Mouse (Mus musculus) midbrain, embryonic 14.5 days (tissue): ENCODE data around the gene Zfp536. TPM values are rescaled to one million over a fixed set of nuclear protein-coding genes. Genes with fewer than 3 reads are reported as not detected.

Experiments used
- ATAC-seq: fragments of 200-750 bp; cut with Nextera tagmentation; 2 replicates; pipeline ENCODE4 v1.8.0; 2017; ENCODE audit warnings: moderate number of reproducible peaks, moderate library complexity; ENCODE audit not compliant: low FRiP score, low TSS enrichment
- DNase-seq: peaks from one replicate; pipeline ENCODE4 v3.0.0-alpha.2; 2015
- H3K27ac ChIP-seq: fragments of 300-500 bp; sonication (generic); replicated peaks from 2 replicates; pipeline ENCODE4 v1.5.1; 2014; ENCODE audit warnings: mild to moderate bottlenecking, low read depth, low read length, moderate library complexity
- H3K27me3 ChIP-seq: fragments of 300-500 bp; sonication (generic); 2 replicates; pipeline ENCODE4 v1.6.1; 2014; ENCODE audit warnings: low read length, control low read depth, mixed read lengths; ENCODE audit not compliant: control insufficient read depth, insufficient read depth
- H3K36me3 ChIP-seq: fragments of 300-500 bp; sonication (generic); 2 replicates; pipeline ENCODE4 v1.6.1; 2014; ENCODE audit warnings: low read length, control low read depth; ENCODE audit not compliant: control insufficient read depth, insufficient read depth
- H3K4me1 ChIP-seq: fragments of 300-500 bp; sonication (generic); 2 replicates; pipeline ENCODE4 v1.6.1; 2014; ENCODE audit warnings: mild to moderate bottlenecking, antibody characterized with exemption, low read length, control low read depth; ENCODE audit not compliant: control insufficient read depth, insufficient read depth
- H3K4me2 ChIP-seq: fragments of 300-500 bp; sonication (generic); 2 replicates; pipeline ENCODE4 v1.6.1; 2014; ENCODE audit warnings: mild to moderate bottlenecking, low read length, moderate library complexity
- H3K4me3 ChIP-seq: fragments of 300-500 bp; sonication (generic); replicated peaks from 2 replicates; pipeline ENCODE4 v1.5.1; 2014; ENCODE audit warnings: low read depth, low read length
- H3K9ac ChIP-seq: fragments of 300-500 bp; sonication (generic); replicated peaks from 2 replicates; pipeline ENCODE4 v1.6.1; 2014; ENCODE audit warnings: mild to moderate bottlenecking, low read length, moderate library complexity
- H3K9me3 ChIP-seq: fragments of 300-500 bp; sonication (generic); 2 replicates; pipeline ENCODE4 v1.6.1; 2016; ENCODE audit warnings: low read length, control low read depth, mixed read lengths; ENCODE audit not compliant: control insufficient read depth
- WGBS: fragments of 180-500 bp; shearing (Covaris S2); extraction: QIAGEN DNeasy Blood & Tissue Kit; methylation state at CpG from one replicate; pipeline ENCODE4 v1.1.7; 2014; 5-methylcytosine and 5-hydroxymethylcytosine counted together
- polyA plus RNA-seq: library from polyadenylated mRNA; unstranded; fragments of >200 nt; fragmentation: Nextera tagmentation; extraction: Ambion mirVana; gene quantifications from 2 replicates; pipeline ENCODE4 v1.2.1, GENCODE M21; 2014

Zfp536 gene
- polyA plus RNA-seq, 1 experiment from 2014 or later, result 38.0 TPM

- 67% methylated on average over 12 of the region's 12 CpGs for WGBS
- no peak overlapping the region for H3K4me2 ChIP-seq
- ATAC-seq, result no peak
- H3K27ac ChIP-seq, result no peak overlapping the region
- no peaks in the 10 kb centered on the region; the same call in 1 of the 2 replicates for H3K4me1 ChIP-seq
- no peaks in the 10 kb centered on the region for H3K36me3 ChIP-seq
- no peak overlapping the region for H3K9ac ChIP-seq
- H3K4me3 ChIP-seq, result no peak overlapping the region
- DNase-seq, result no peak
- H3K9me3 ChIP-seq, result no peaks in the 10 kb centered on the region
- H3K27me3 ChIP-seq, result no peaks in the 10 kb centered on the region
These were observed 179.0 kb downstream of the Zfp536 start for GRCm38 (mm10) chr7:37594211-37595030.

GRCm38 (mm10) chr7:37593566-37593965 lies 179.9 kb downstream of the Zfp536 start:
- Histone ChIP-seq H3K36me3 (no peaks in the 10 kb centered on the region), H3K27ac (no peak overlapping the region), H3K9me3 (no peaks in the 10 kb centered on the region), H3K4me2 (no peak overlapping the region), H3K4me1 (no peaks in the 10 kb centered on the region; the same call in 1 of the 2 replicates), H3K27me3 (no peaks in the 10 kb centered on the region), H3K9ac (no peak overlapping the region), H3K4me3 (no peak overlapping the region)
- DNase-seq, result no peak
- no peak for ATAC-seq
- 97% methylated on average over 6 of the region's 6 CpGs for WGBS

- DNase-seq (no peak), ATAC-seq (no peak)
- no peaks in the 10 kb centered on the region; the same call in 1 of the 2 replicates for H3K4me1 ChIP-seq
- WGBS, result 90% methylated on average over 13 of the region's 13 CpGs
- no peak overlapping the region for H3K4me3 ChIP-seq
- no peak overlapping the region for H3K9ac ChIP-seq
- no peaks in the 10 kb centered on the region for H3K27me3 ChIP-seq
- H3K36me3 ChIP-seq, result no peaks in the 10 kb centered on the region
- no peaks in the 10 kb centered on the region for H3K9me3 ChIP-seq
- H3K4me2 ChIP-seq, result no peak overlapping the region
- no peak overlapping the region for H3K27ac ChIP-seq
These were observed 186.7 kb downstream of the Zfp536 start for GRCm38 (mm10) chr7:37586694-37587093.

GRCm38 (mm10) chr7:37581262-37581661 lies 192.2 kb downstream of the Zfp536 start:
- 98% methylated on average over 3 of the region's 3 CpGs for WGBS
- H3K9ac ChIP-seq, result no peak overlapping the region
- H3K4me1 ChIP-seq, result no peaks in the 10 kb centered on the region

GRCm38 (mm10) chr7:37580554-37580953 lies 192.9 kb downstream of the Zfp536 start:
- H3K4me3 ChIP-seq, result no peak overlapping the region
- no peak overlapping the region for H3K9ac ChIP-seq
- DNase-seq (no peak), ATAC-seq (no peak)
- no peaks in the 10 kb centered on the region for H3K27me3 ChIP-seq
- H3K9me3 ChIP-seq, result no peaks in the 10 kb centered on the region
- H3K4me2 ChIP-seq, result no peak overlapping the region
- WGBS, result 89% methylated on average over 5 of the region's 5 CpGs
- H3K4me1 ChIP-seq, result no peaks in the 10 kb centered on the region
- H3K27ac ChIP-seq, result no peak overlapping the region
- H3K36me3 ChIP-seq, result no peaks in the 10 kb centered on the region

More at GRCm38 (mm10) chr7:37581262-37581661, 192.2 kb downstream of the Zfp536 start:
- Histone ChIP-seq H3K4me3 (no peak overlapping the region), H3K27me3 (no peaks in the 10 kb centered on the region), H3K36me3 (no peaks in the 10 kb centered on the region), H3K27ac (no peak overlapping the region), H3K9me3 (no peaks in the 10 kb centered on the region), H3K4me2 (no peak overlapping the region)
- ATAC-seq (no peak), DNase-seq (no peak)

- Histone ChIP-seq H3K4me2 (no peak overlapping the region), H3K27me3 (no peaks in the 10 kb centered on the region), H3K27ac (no peak overlapping the region), H3K4me1 (0 out of 2 replicates have a peak, but pooled peaks cover 3% of the 10 kb centered on the region), H3K36me3 (peaks cover 9% of the 10 kb centered on the region), H3K4me3 (no peak overlapping the region), H3K9ac (no peak overlapping the region), H3K9me3 (no peaks in the 10 kb centered on the region)
- no peak for DNase-seq
- 96% methylated on average over 7 of the region's 7 CpGs for WGBS
- ATAC-seq, result no peak
These were observed 201.4 kb downstream of the Zfp536 start for GRCm38 (mm10) chr7:37572021-37572420.

GRCm38 (mm10) chr7:37568811-37569500 lies 204.5 kb downstream of the Zfp536 start:
- Histone ChIP-seq H3K9ac (no peak overlapping the region), H3K9me3 (no peaks in the 10 kb centered on the region), H3K36me3 (peaks cover 9% of the 10 kb centered on the region), H3K4me1 (peaks cover 26% of the 10 kb centered on the region), H3K27me3 (no peaks in the 10 kb centered on the region), H3K4me2 (no peak overlapping the region), H3K4me3 (no peak overlapping the region), H3K27ac (no peak overlapping the region)
- 81% methylated on average over 31 of the region's 31 CpGs for WGBS
- DNase-seq (no peak), ATAC-seq (0 out of 2 replicates have a peak, but pooled peaks have one; percentile 24)

- peaks cover 33% of the 10 kb centered on the region for H3K4me1 ChIP-seq
- no peak overlapping the region for H3K4me3 ChIP-seq
- H3K27me3 ChIP-seq, result no peaks in the 10 kb centered on the region
- H3K9ac ChIP-seq, result no peak overlapping the region
- ATAC-seq (no peak), DNase-seq (no peak)
- 78% methylated on average over 14 of the region's 14 CpGs for WGBS
- H3K9me3 ChIP-seq, result no peaks in the 10 kb centered on the region
- H3K4me2 ChIP-seq, result no peak overlapping the region
- H3K27ac ChIP-seq, result no peak overlapping the region
- peaks cover 9% of the 10 kb centered on the region for H3K36me3 ChIP-seq
These were observed 205.4 kb downstream of the Zfp536 start for GRCm38 (mm10) chr7:37568041-37568440.
